Mouse (Mus musculus) kidney, adult 2 months (tissue): ENCODE measurements around the gene Ppfia1. TPM values are rescaled to one million over a fixed set of nuclear protein-coding genes. Genes with fewer than 3 reads are reported as not detected.
A peak's percentile ranks its signal among the peaks of the same experiment; 100 is the strongest.

Experiments
- DNase-seq: peaks from one replicate; pipeline ENCODE4 v3.0.0; 2021
- H3K27ac ChIP-seq: fragments of 200-500 bp; 2 replicates; pipeline ENCODE4 v1.5.1; 2012; ENCODE audit warnings: low read depth, low read length, control low read depth, inconsistent platforms; ENCODE audit not compliant: insufficient read depth
- H3K27me3 ChIP-seq: fragments of 200-500 bp; replicated peaks from 2 replicates; pipeline ENCODE4 v1.6.1; 2012; ENCODE audit warnings: mild to moderate bottlenecking, moderate library complexity, low read length, inconsistent platforms; ENCODE audit not compliant: control insufficient read depth, insufficient read depth
- H3K36me3 ChIP-seq: fragments of 200-500 bp; 2 replicates; pipeline ENCODE4 v1.6.1; 2012; ENCODE audit warnings: mild to moderate bottlenecking, moderate library complexity, low read length, inconsistent platforms; ENCODE audit not compliant: control insufficient read depth, insufficient read depth
- H3K4me1 ChIP-seq: fragments of 200-500 bp; 2 replicates; pipeline ENCODE4 v1.6.1; 2011; ENCODE audit warnings: low read length; ENCODE audit not compliant: control insufficient read depth, insufficient read depth
- H3K4me3 ChIP-seq: fragments of 200-500 bp; 2 replicates; pipeline ENCODE4 v1.5.1; 2011; ENCODE audit warnings: mild to moderate bottlenecking, low read depth, low read length, control low read depth; ENCODE audit not compliant: insufficient read depth
- CTCF ChIP-seq: fragments of 200-500 bp; conservative IDR thresholded peaks from 2 replicates; pipeline ENCODE4 v1.5.1; 2011; ENCODE audit warnings: low read depth, mild to moderate bottlenecking, control low read depth, low read length, moderate library complexity, mixed read lengths; ENCODE audit not compliant: insufficient read depth, insufficient read length
- POLR2A ChIP-seq: fragments of 200-500 bp; IDR thresholded peaks from one replicate; pipeline ENCODE4 v1.6.1; 2011; ENCODE audit warnings: low read depth, low read length, control low read depth
- WGBS: fragments of 180-500 bp; shearing (Covaris S2); methylation state at CpG from one replicate; pipeline ENCODE4 v1.1.7; 2018; 5-methylcytosine and 5-hydroxymethylcytosine counted together
- polyA plus RNA-seq: library from polyadenylated mRNA; depleted of rRNA; stranded (reverse); fragments of >200 nt; gene quantifications from 2 replicates; pipeline ENCODE4 v1.2.3, GENCODE M21; 2012

The Ppfia1 gene
- polyA plus RNA-seq, 1 experiment = 44.9 TPM

GRCm38 (mm10) chr7:144566921-144567682, 13.6 kb upstream of the Ppfia1 start:
- no peak for DNase-seq
- no peak overlapping the region for H3K4me3 ChIP-seq
- peaks cover 9% of the 10 kb centered on the region; the same call in 1 of the 2 replicates for H3K4me1 ChIP-seq
- H3K27me3 ChIP-seq = no peaks in the 10 kb centered on the region
- no peak overlapping the region for H3K27ac ChIP-seq
- 78% methylated on average over 3 of the region's 3 CpGs for WGBS
- H3K36me3 ChIP-seq = no peaks in the 10 kb centered on the region
- TF ChIP-seq POLR2A (no peak), CTCF (no peak)

- Histone ChIP-seq H3K27me3 (no peaks in the 10 kb centered on the region), H3K4me1 (0 out of 2 replicates have a peak, but pooled peaks cover 5% of the 10 kb centered on the region), H3K36me3 (no peaks in the 10 kb centered on the region), H3K4me3 (no peak overlapping the region), H3K27ac (no peak overlapping the region)
- TF ChIP-seq POLR2A (no peak), CTCF (no peak; the same call in 1 of the 2 replicates)
- DNase-seq = peak; percentile 58
- 40% methylated on average over 9 of the region's 9 CpGs for WGBS
These were observed 10.1 kb upstream of the Ppfia1 start for GRCm38 (mm10) chr7:144563456-144564155.

DNA sequence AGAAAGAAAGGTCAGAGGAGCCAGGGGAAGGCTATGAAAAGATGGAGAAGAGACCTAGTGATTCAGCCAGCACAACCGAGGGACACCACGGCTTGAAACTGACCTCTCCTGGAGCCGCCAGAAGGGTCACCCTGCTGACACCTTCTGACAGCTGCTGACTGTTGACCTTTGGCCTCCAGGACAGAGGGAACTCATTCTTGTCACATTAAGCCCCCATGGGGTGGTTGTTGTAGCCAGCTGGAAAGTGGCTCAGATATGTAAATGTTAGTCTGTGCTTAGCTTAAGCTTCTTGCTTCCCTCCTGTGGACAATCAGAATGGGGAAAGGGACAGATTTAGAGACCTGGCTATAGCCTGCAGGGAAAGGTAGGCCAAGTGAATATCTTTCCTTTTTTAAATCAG, 8.5 kb upstream of the Ppfia1 start:
- DNase-seq = peak; percentile 62
- no peak overlapping the region for H3K4me3 ChIP-seq
- H3K4me1 ChIP-seq = 0 out of 2 replicates have a peak, but pooled peaks cover 5% of the 10 kb centered on the region
- H3K36me3 ChIP-seq = no peaks in the 10 kb centered on the region
- TF ChIP-seq POLR2A (no peak), CTCF (no peak)
- H3K27ac ChIP-seq = no peak overlapping the region
- H3K27me3 ChIP-seq = no peaks in the 10 kb centered on the region
- 26% methylated on average over 3 of the region's 3 CpGs for WGBS

GRCm38 (mm10) chr7:144560594-144560993, 7.1 kb upstream of the Ppfia1 start:
- 87% methylated on average over 4 of the region's 4 CpGs for WGBS
- Histone ChIP-seq H3K27ac (no peak overlapping the region), H3K27me3 (no peaks in the 10 kb centered on the region), H3K4me3 (no peak overlapping the region), H3K4me1 (0 out of 2 replicates have a peak, but pooled peaks cover 5% of the 10 kb centered on the region), H3K36me3 (no peaks in the 10 kb centered on the region)
- no peak for DNase-seq
- TF ChIP-seq POLR2A = no peak
- no peak for TF ChIP-seq CTCF

GRCm38 (mm10) chr7:144558552-144558951, 5.0 kb upstream of the Ppfia1 start:
- Histone ChIP-seq H3K4me3 (no peak overlapping the region), H3K4me1 (0 out of 2 replicates have a peak, but pooled peaks cover 3% of the 10 kb centered on the region), H3K27me3 (no peaks in the 10 kb centered on the region), H3K36me3 (no peaks in the 10 kb centered on the region), H3K27ac (no peak overlapping the region)
- WGBS = 63% methylated on average over 6 of the region's 6 CpGs
- DNase-seq = no peak
- no peak for TF ChIP-seq CTCF
- TF ChIP-seq POLR2A = no peak

DNA sequence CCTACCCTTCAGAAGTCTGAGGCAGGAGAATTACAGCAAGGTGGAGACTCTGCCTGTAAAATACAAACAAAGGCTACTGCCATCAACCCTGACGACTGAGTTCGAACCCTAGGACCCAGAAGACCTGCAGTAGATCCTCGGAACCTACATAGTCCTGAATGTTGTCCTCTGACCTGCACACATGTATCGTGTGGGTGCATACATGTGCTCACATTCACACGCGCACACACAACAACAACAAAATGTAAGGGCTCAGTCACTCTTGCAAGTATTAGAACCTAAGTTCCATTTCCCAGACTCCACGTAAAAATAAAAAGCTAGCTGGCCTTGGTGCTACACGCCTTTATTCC, 569 bp upstream of the Ppfia1 start:
- peak overlapping the region; percentile 29 for H3K27ac ChIP-seq
- peak overlapping the region; percentile 49 for H3K4me3 ChIP-seq
- no peak for DNase-seq
- peaks cover 17% of the 10 kb centered on the region for H3K4me1 ChIP-seq
- TF ChIP-seq POLR2A = no peak
- TF ChIP-seq CTCF = no peak
- H3K36me3 ChIP-seq = no peaks in the 10 kb centered on the region; the same call in 1 of the 2 replicates
- no peaks in the 10 kb centered on the region for H3K27me3 ChIP-seq
- 22% methylated on average over 8 of the region's 8 CpGs for WGBS

GRCm38 (mm10) chr7:144552274-144552673, 1.3 kb downstream of the Ppfia1 start:
- no peaks in the 10 kb centered on the region for H3K27me3 ChIP-seq
- peak overlapping the region; percentile 94; the same call in 1 of the 2 replicates for H3K4me3 ChIP-seq
- no peaks in the 10 kb centered on the region; the same call in 1 of the 2 replicates for H3K36me3 ChIP-seq
- WGBS = 76% methylated on average over 8 of the region's 8 CpGs
- no peak for TF ChIP-seq CTCF
- TF ChIP-seq POLR2A = no peak
- peaks cover 17% of the 10 kb centered on the region for H3K4me1 ChIP-seq
- no peak for DNase-seq
- H3K27ac ChIP-seq = no peak overlapping the region
